Mouse (Mus musculus): ENCODE results near the gene Npas3.

GRCm38 (mm10) chr12:54096492-54096891, 848.0 kb downstream of the Npas3 start:
- TF ChIP-seq GATA1 (IDR thresholded peaks at IDR 0.05; ENCODE audit: low read length), result no peak
- no peak for TF ChIP-seq TAL1 (IDR thresholded peaks at IDR 0.05; ENCODE audit: low read length)
